ENCODE assay signal across 9 mouse cellular contexts in genomic region chr9:56635498-56636121, GRCm38 (mm10).
A peak's percentile ranks its signal among the peaks of the same experiment; 100 is the strongest.
DNase-seq lines count a peak whose midpoint lies in the region; ATAC-seq and TF ChIP-seq lines count a peak whose summit lies in the region.
"Had no signal": no experiment of that assay in that cellular context is flagged by ENCODE, and none has a peak within 500 bp of the region (broad histone marks: within the 10 kb centered on the region; RNA-seq: fewer than 3 reads in every experiment).

No protein-coding gene starts in this region.

- peak overlapping the region; percentile 75 for H3K4me3 ChIP-seq in megakaryocyte, embryonic 14.5 days (replicated peaks)
- H3K4me3 ChIP-seq in hindbrain, postnatal 0 days (ENCODE audit: low read length), result peak overlapping the region; percentile 89
- peak overlapping the region; percentile 89 for H3K4me3 ChIP-seq in midbrain, embryonic 16.5 days (ENCODE audit: low read depth, low read length)

- WGBS in hindbrain, postnatal 0 days, result under 1% methylated on average over 52 of the region's 68 CpGs
- WGBS in midbrain, embryonic 16.5 days, result 0% methylated on average over 30 of the region's 68 CpGs

- peak overlapping the region; percentile 89 for H3K4me2 ChIP-seq in hindbrain, postnatal 0 days (ENCODE audit: low read depth, low read length)
- peak overlapping the region; percentile 91 for H3K4me2 ChIP-seq in midbrain, embryonic 16.5 days (ENCODE audit: low read length)

- no peaks in the 10 kb centered on the region for H3K36me3 ChIP-seq in megakaryocyte, embryonic 14.5 days (replicated peaks; ENCODE audit: low read length)
- H3K36me3 ChIP-seq in hindbrain, postnatal 0 days (ENCODE audit: insufficient read depth, low read length), result no peaks in the 10 kb centered on the region
- H3K36me3 ChIP-seq in midbrain, embryonic 16.5 days (ENCODE audit: control insufficient read depth, insufficient read depth, low read length), result no peaks in the 10 kb centered on the region

- intact Hi-C loops in left cerebral cortex, postnatal 4 days (cut with DNase I), result loop anchor here (1.0 to 10.0 kb wide), 3 partner anchors 161 to 371 kb away; partner anchors contain the start of gene Lingo1

- peak overlapping the region; percentile 96 for H3K27ac ChIP-seq in hindbrain, postnatal 0 days
- peak overlapping the region; percentile 97 for H3K27ac ChIP-seq in midbrain, embryonic 16.5 days (ENCODE audit: low read length)
- H3K27ac ChIP-seq: macrophage had no signal

- no peak for ATAC-seq in megakaryocyte, adult 5-6 weeks (ENCODE audit: poor library complexity, severe bottlenecking)
- peak; percentile 75 for ATAC-seq in hindbrain, postnatal 0 days
- ATAC-seq in midbrain, embryonic 16.5 days, result peak; percentile 75
- no peak for ATAC-seq in megakaryocyte-erythroid progenitor cell, adult 5-6 weeks (replicated peaks; ENCODE audit: low FRiP score, low TSS enrichment, poor library complexity, severe bottlenecking)

- peaks cover 14% of the 10 kb centered on the region for H3K4me1 ChIP-seq in megakaryocyte, embryonic 14.5 days
- H3K4me1 ChIP-seq in hindbrain, postnatal 0 days (ENCODE audit: insufficient read depth, low read length), result peaks cover 24% of the 10 kb centered on the region
- peaks cover 28% of the 10 kb centered on the region for H3K4me1 ChIP-seq in midbrain, embryonic 16.5 days (ENCODE audit: control insufficient read depth, insufficient read depth, low read length)

- H3K9ac ChIP-seq in hindbrain, postnatal 0 days (replicated peaks; ENCODE audit: low read length), result peak overlapping the region; percentile 95
- H3K9ac ChIP-seq in midbrain, embryonic 16.5 days (ENCODE audit: low read depth, low read length), result peak overlapping the region; percentile 99

- no peaks in the 10 kb centered on the region for H3K9me3 ChIP-seq in megakaryocyte, embryonic 14.5 days
- no peaks in the 10 kb centered on the region for H3K9me3 ChIP-seq in hindbrain, postnatal 0 days (ENCODE audit: low read length)
- H3K9me3 ChIP-seq in midbrain, embryonic 16.5 days (replicated peaks; ENCODE audit: control insufficient read depth, low read length, poor library complexity, severe bottlenecking), result no peaks in the 10 kb centered on the region

- peaks cover 98% of the 10 kb centered on the region for H3K27me3 ChIP-seq in megakaryocyte, embryonic 14.5 days (replicated peaks)
- H3K27me3 ChIP-seq in hindbrain, postnatal 0 days (ENCODE audit: insufficient read depth, low read length), result 0 out of 2 replicates have a peak, but pooled peaks cover 4% of the 10 kb centered on the region
- peaks cover 3% of the 10 kb centered on the region; the same call in 1 of the 2 replicates for H3K27me3 ChIP-seq in midbrain, embryonic 16.5 days (ENCODE audit: control insufficient read depth, insufficient read depth, low read depth, low read length)

- DNase-seq in cerebellum, adult 9-10 months, result peak; percentile 63
- DNase-seq in frontal cortex, postnatal 10 days (ENCODE audit: low spot score in 2 of 2), result peak; percentile 65 to 68
- peak; percentile 90 for DNase-seq in hindbrain, postnatal 0 days (ENCODE audit: low spot score)
- DNase-seq in left cerebral cortex, postnatal 4 days, result peak; percentile 84

- no peak for TF ChIP-seq CTCF in hindbrain, postnatal 0 days (IDR thresholded peaks at IDR 0.05; ENCODE audit: low read depth)

Comparison
In these comparisons a context has a peak if more than half of its experiments do, and no peak if none do; other contexts are left out.
1. ATAC-seq: peak in hindbrain, postnatal 0 days (single experiment) and midbrain, embryonic 16.5 days (single experiment); none in megakaryocyte, adult 5-6 weeks (single experiment) and megakaryocyte-erythroid progenitor cell, adult 5-6 weeks (single experiment).
2. Peak in every context shown above with its lines, with median percentiles within 50 percentile points of each other: H3K4me3 ChIP-seq and DNase-seq.